Mouse (Mus musculus): ENCODE results near the gene Ephb3. TPM values are rescaled to one million over a fixed set of nuclear protein-coding genes. Genes with fewer than 3 reads are reported as not detected.
"Not testable (repeated sequence)": the region's sequence is repeated elsewhere in the genome, so short reads cannot be mapped to it uniquely, and the experiment has no call there.

Gene Ephb3
- total RNA-seq (2021) = 10 to 100 TPM; 21.2 to 25.5 TPM

- intact Hi-C loops (cut with DNase I) = loop anchor here (1.0 to 5.0 kb wide), 2 partner anchors 128 to 188 kb away; no protein-coding TSS in a partner anchor
- DNase-seq (ENCODE audit: low spot score in 2 of 2) = peak; percentile 98 to 99
These were observed at the start of gene Ephb3 for GRCm38 (mm10) chr16:21204367-21205092. Ephb3 (plus strand) TSS chr16:21204755.

- intact Hi-C loops (cut with DNase I); DNase-seq (ENCODE audit: low spot score in 2 of 2): not testable (repeated sequence)
These were observed 48.3 kb upstream of the Ephb3 start for GRCm38 (mm10) chr16:21156261-21156660.

GRCm38 (mm10) chr16:21159226-21159625 lies 45.3 kb upstream of the Ephb3 start:
- intact Hi-C loops (cut with DNase I); DNase-seq (ENCODE audit: low spot score in 2 of 2): not testable (repeated sequence)

GRCm38 (mm10) chr16:21163423-21163822 lies 41.1 kb upstream of the Ephb3 start:
- DNase-seq (ENCODE audit: low spot score in 2 of 2); intact Hi-C loops (cut with DNase I): not testable (repeated sequence)

GRCm38 (mm10) chr16:21165343-21166220 lies 39.0 kb upstream of the Ephb3 start:
- intact Hi-C loops (cut with DNase I); DNase-seq (ENCODE audit: low spot score in 2 of 2): not testable (repeated sequence)

- intact Hi-C loops (cut with DNase I) = loop anchor here (2.0 kb wide), 1 partner anchor 14 kb away; no protein-coding TSS in a partner anchor
- DNase-seq (ENCODE audit: low spot score in 2 of 2) = peak in 1 of 2 experiments; percentile 30
These were observed 35.8 kb upstream of the Ephb3 start for GRCm38 (mm10) chr16:21168730-21169129.

- no peak for DNase-seq (ENCODE audit: low spot score in 2 of 2)
- intact Hi-C loops (cut with DNase I) = no loop called here
These were observed 29.3 kb upstream of the Ephb3 start for GRCm38 (mm10) chr16:21175236-21175635.

- intact Hi-C loops (cut with DNase I) = loop anchor here (2.0 kb wide), 2 partner anchors 13 to 357 kb away; no protein-coding TSS in a partner anchor
- DNase-seq (ENCODE audit: low spot score in 2 of 2) = peak; percentile 44 to 54
These were observed 22.4 kb upstream of the Ephb3 start for GRCm38 (mm10) chr16:21182108-21182507.

GRCm38 (mm10) chr16:21184697-21185096 lies 19.9 kb upstream of the Ephb3 start:
- intact Hi-C loops (cut with DNase I) = no loop called here
- DNase-seq (ENCODE audit: low spot score in 2 of 2) = no peak

- DNase-seq (ENCODE audit: low spot score in 2 of 2) = no peak
- intact Hi-C loops (cut with DNase I) = no loop called here
These were observed 17.0 kb upstream of the Ephb3 start for GRCm38 (mm10) chr16:21187568-21187967.

GRCm38 (mm10) chr16:21188345-21188744 lies 16.2 kb upstream of the Ephb3 start:
- intact Hi-C loops (cut with DNase I) = no loop called here
- DNase-seq (ENCODE audit: low spot score in 2 of 2) = no peak

- intact Hi-C loops (cut with DNase I) = loop anchor here (5.0 kb wide), 3 partner anchors 279 to 474 kb away; partner anchors contain the start of genes Clcn2 and Polr2h
- no peak for DNase-seq (ENCODE audit: low spot score in 2 of 2)
These were observed 13.0 kb upstream of the Ephb3 start for GRCm38 (mm10) chr16:21191569-21191968.

GRCm38 (mm10) chr16:21192509-21193354 lies 11.8 kb upstream of the Ephb3 start:
- intact Hi-C loops (cut with DNase I) = loop anchor here (5.0 kb wide), 3 partner anchors 280 to 475 kb away; partner anchors contain the start of genes Clcn2 and Polr2h
- DNase-seq (ENCODE audit: low spot score in 2 of 2) = no peak

- no peak for DNase-seq (ENCODE audit: low spot score in 2 of 2)
- intact Hi-C loops (cut with DNase I) = loop anchor here (5.0 kb wide), 3 partner anchors 282 to 477 kb away; partner anchors contain the start of genes Clcn2 and Polr2h
These were observed 10.4 kb upstream of the Ephb3 start for GRCm38 (mm10) chr16:21194182-21194581.

GRCm38 (mm10) chr16:21195260-21195866 lies 9.2 kb upstream of the Ephb3 start:
- DNase-seq (ENCODE audit: low spot score in 2 of 2) = no peak
- intact Hi-C loops (cut with DNase I) = no loop called here

GRCm38 (mm10) chr16:21196576-21196975 lies 8.0 kb upstream of the Ephb3 start:
- intact Hi-C loops (cut with DNase I) = no loop called here
- no peak for DNase-seq (ENCODE audit: low spot score in 2 of 2)

- DNase-seq (ENCODE audit: low spot score in 2 of 2) = no peak
- intact Hi-C loops (cut with DNase I) = no loop called here
These were observed 7.0 kb upstream of the Ephb3 start for GRCm38 (mm10) chr16:21197542-21197941.

- DNase-seq (ENCODE audit: low spot score in 2 of 2) = no peak
- intact Hi-C loops (cut with DNase I) = no loop called here
These were observed 6.5 kb upstream of the Ephb3 start for GRCm38 (mm10) chr16:21198006-21198405.

GRCm38 (mm10) chr16:21198529-21198928 lies 6.0 kb upstream of the Ephb3 start:
- intact Hi-C loops (cut with DNase I) = no loop called here
- no peak for DNase-seq (ENCODE audit: low spot score in 2 of 2)

Data from left cerebral cortex, postnatal 36 days (tissue).